Mouse (Mus musculus) liver, embryonic 14.5 days (tissue): ENCODE results near the gene Utp6. TPM values are rescaled to one million over a fixed set of nuclear protein-coding genes. Genes with fewer than 3 reads are reported as not detected.

Experiments
- ATAC-seq: fragments of 200-750 bp; cut with Nextera tagmentation; 2 replicates; pipeline ENCODE4 v1.8.0; 2017; ENCODE audit warnings: moderate number of reproducible peaks, mild to moderate bottlenecking, moderate library complexity; ENCODE audit not compliant: insufficient read depth
- DNase-seq, 3 experiments: peaks; one replicate each; pipeline ENCODE4 v3.0.0-alpha.2; 2012 to 2013; ENCODE audit warnings: low read depth in 3 of 3, low spot score in 3 of 3
- H3K27ac ChIP-seq: fragments of 300-500 bp; sonication (generic); 2 replicates; pipeline ENCODE4 v1.5.1; 2014; ENCODE audit warnings: moderate library complexity, mild to moderate bottlenecking, control low read depth, inconsistent platforms
- H3K27me3 ChIP-seq: fragments of 300-500 bp; sonication (generic); 2 replicates; pipeline ENCODE4 v1.6.1; 2014; ENCODE audit warnings: mild to moderate bottlenecking, low read length, moderate library complexity; ENCODE audit not compliant: control insufficient read depth, insufficient read depth
- H3K36me3 ChIP-seq: fragments of 300-500 bp; sonication (generic); replicated peaks from 2 replicates; pipeline ENCODE4 v1.6.1; 2014; ENCODE audit warnings: low read depth; ENCODE audit not compliant: control insufficient read depth, insufficient read depth
- H3K4me1 ChIP-seq, 2 experiments: fragments of 200-500 bp in 1 of 2; fragments of 300-500 bp in 1 of 2; sonication (generic) in 1 of 2; replicated peaks; 2 replicates each; pipeline ENCODE4 v1.6.1; 2012 to 2014; ENCODE audit warnings: antibody characterized with exemption in 1 of 2, inconsistent platforms in 1 of 2, low read length in 1 of 2; ENCODE audit not compliant: control insufficient read depth in 2 of 2, insufficient read depth in 2 of 2
- H3K4me2 ChIP-seq: fragments of 300-500 bp; sonication (generic); 2 replicates; pipeline ENCODE4 v1.6.1; 2014; ENCODE audit warnings: low read depth, mild to moderate bottlenecking, control low read depth, moderate library complexity
- H3K4me3 ChIP-seq, 2 experiments: fragments of 200-500 bp in 1 of 2; fragments of 300-500 bp in 1 of 2; sonication (generic) in 1 of 2; 2 replicates each; pipeline ENCODE4 v1.5.1; 2012 to 2014; ENCODE audit warnings: low read depth in 2 of 2, low read length in 2 of 2, mild to moderate bottlenecking in 2 of 2, control low read depth in 1 of 2, inconsistent platforms in 1 of 2, moderate library complexity in 1 of 2; ENCODE audit not compliant: insufficient read depth in 1 of 2
- H3K9ac ChIP-seq: fragments of 300-500 bp; sonication (generic); replicated peaks from 2 replicates; pipeline ENCODE4 v1.6.1; 2014; ENCODE audit warnings: mild to moderate bottlenecking, control low read depth, moderate library complexity
- H3K9me3 ChIP-seq: fragments of 300-500 bp; sonication (generic); 2 replicates; pipeline ENCODE4 v1.6.1; 2016; ENCODE audit warnings: low read length, mixed read lengths; ENCODE audit not compliant: control insufficient read depth
- CTCF ChIP-seq: IDR thresholded peaks from 2 replicates; pipeline ENCODE4 v1.5.1; 2016; ENCODE audit warnings: antibody characterized with exemption, low read depth, control low read depth
- EP300 ChIP-seq: IDR thresholded peaks from 2 replicates; pipeline ENCODE4 v1.6.1; 2016; ENCODE audit warnings: antibody characterized with exemption, low read depth
- WGBS: fragments of 180-500 bp; shearing (Covaris S2); extraction: QIAGEN DNeasy Blood & Tissue Kit; methylation state at CpG from one replicate; pipeline ENCODE4 v1.1.7; 2014; ENCODE audit not compliant: insufficient replicate concordance; 5-methylcytosine and 5-hydroxymethylcytosine counted together
- polyA plus RNA-seq, 2 experiments: library from polyadenylated mRNA; depleted of rRNA in 1 of 2; stranded (reverse) in 1 of 2; unstranded in 1 of 2; fragments of >200 nt; fragmentation: Nextera tagmentation in 1 of 2; extraction: Ambion mirVana in 1 of 2; gene quantifications; 2 replicates each; pipeline versions ENCODE4 v1.2.1 to v1.2.3; 2012 to 2014

Utp6 gene
- polyA plus RNA-seq, 2 experiments, result 11.1 to 23.2 TPM

- Histone ChIP-seq H3K36me3 (no peaks in the 10 kb centered on the region), H3K4me2 (no peak overlapping the region), H3K9me3 (no peaks in the 10 kb centered on the region), H3K4me3 (no peak overlapping the region), H3K27ac (no peak overlapping the region), H3K9ac (no peak overlapping the region), H3K27me3 (no peaks in the 10 kb centered on the region), H3K4me1 (no peaks in the 10 kb centered on the region)
- TF ChIP-seq CTCF (no peak), EP300 (no peak)
- DNase-seq, result no peak
- ATAC-seq, result no peak
- 64% methylated on average over 14 of the region's 14 CpGs for WGBS
These were observed 53.3 kb downstream of the Utp6 start for GRCm38 (mm10) chr11:79908600-79909483.

- H3K4me3 ChIP-seq, result no peak overlapping the region
- H3K27me3 ChIP-seq, result no peaks in the 10 kb centered on the region
- H3K4me1 ChIP-seq, result no peaks in the 10 kb centered on the region
- H3K9ac ChIP-seq, result no peak overlapping the region
- TF ChIP-seq EP300, result no peak
- no peak for TF ChIP-seq CTCF
- no peak overlapping the region for H3K27ac ChIP-seq
- H3K36me3 ChIP-seq, result no peaks in the 10 kb centered on the region
- WGBS, result 68% methylated on average over 9 of the region's 9 CpGs
- no peak for ATAC-seq
- H3K9me3 ChIP-seq, result no peaks in the 10 kb centered on the region
- H3K4me2 ChIP-seq, result no peak overlapping the region
- DNase-seq, result no peak
These were observed 55.3 kb downstream of the Utp6 start for GRCm38 (mm10) chr11:79906920-79907319.

GRCm38 (mm10) chr11:79902881-79903481 is 59.2 kb downstream of the Utp6 start:
- WGBS, result 54% methylated on average over 6 of the region's 6 CpGs
- no peak for TF ChIP-seq EP300
- TF ChIP-seq CTCF, result no peak

GRCm38 (mm10) chr11:79901146-79901545 is 61.0 kb downstream of the Utp6 start:
- TF ChIP-seq CTCF, result no peak
- TF ChIP-seq EP300, result no peak
- Histone ChIP-seq H3K4me3 (no peak overlapping the region), H3K27me3 (no peaks in the 10 kb centered on the region), H3K36me3 (no peaks in the 10 kb centered on the region), H3K4me1 (no peaks in the 10 kb centered on the region), H3K9me3 (no peaks in the 10 kb centered on the region), H3K27ac (no peak overlapping the region), H3K4me2 (no peak overlapping the region), H3K9ac (no peak overlapping the region)
- 53% methylated on average over 6 of the region's 6 CpGs for WGBS
- DNase-seq (no peak), ATAC-seq (no peak)

More at GRCm38 (mm10) chr11:79902881-79903481, 59.2 kb downstream of the Utp6 start:
- Histone ChIP-seq H3K27me3 (no peaks in the 10 kb centered on the region), H3K36me3 (no peaks in the 10 kb centered on the region), H3K9ac (no peak overlapping the region), H3K27ac (no peak overlapping the region), H3K9me3 (no peaks in the 10 kb centered on the region), H3K4me3 (no peak overlapping the region), H3K4me1 (no peaks in the 10 kb centered on the region), H3K4me2 (no peak overlapping the region)
- DNase-seq (no peak), ATAC-seq (no peak)

- no peak for DNase-seq
- no peaks in the 10 kb centered on the region for H3K36me3 ChIP-seq
- no peaks in the 10 kb centered on the region for H3K9me3 ChIP-seq
- no peak overlapping the region for H3K4me2 ChIP-seq
- H3K9ac ChIP-seq, result no peak overlapping the region
- no peak overlapping the region for H3K4me3 ChIP-seq
- no peak for TF ChIP-seq CTCF
- no peak for TF ChIP-seq EP300
- H3K27me3 ChIP-seq, result no peaks in the 10 kb centered on the region
- no peaks in the 10 kb centered on the region for H3K4me1 ChIP-seq
- ATAC-seq, result no peak
- H3K27ac ChIP-seq, result no peak overlapping the region
- WGBS, result 62% methylated on average over 6 of the region's 6 CpGs
These were observed 69.9 kb downstream of the Utp6 start for GRCm38 (mm10) chr11:79892259-79892658.
